Mouse (Mus musculus): ENCODE data around the gene Gbp8. TPM values are rescaled to one million over a fixed set of nuclear protein-coding genes. Genes with fewer than 3 reads are reported as not detected.
"Not testable (repeated sequence)": the region's sequence is repeated elsewhere in the genome, so short reads cannot be mapped to it uniquely, and the experiment has no call there.

Gbp8 gene
- under 1 TPM; 0.40 to 0.52 TPM for total RNA-seq (2021)
- polyA plus RNA-seq (2012; rRNA removed): 0.20 and 0.24 TPM in 2 replicates
- long read RNA-seq: 0 reads

DNA sequence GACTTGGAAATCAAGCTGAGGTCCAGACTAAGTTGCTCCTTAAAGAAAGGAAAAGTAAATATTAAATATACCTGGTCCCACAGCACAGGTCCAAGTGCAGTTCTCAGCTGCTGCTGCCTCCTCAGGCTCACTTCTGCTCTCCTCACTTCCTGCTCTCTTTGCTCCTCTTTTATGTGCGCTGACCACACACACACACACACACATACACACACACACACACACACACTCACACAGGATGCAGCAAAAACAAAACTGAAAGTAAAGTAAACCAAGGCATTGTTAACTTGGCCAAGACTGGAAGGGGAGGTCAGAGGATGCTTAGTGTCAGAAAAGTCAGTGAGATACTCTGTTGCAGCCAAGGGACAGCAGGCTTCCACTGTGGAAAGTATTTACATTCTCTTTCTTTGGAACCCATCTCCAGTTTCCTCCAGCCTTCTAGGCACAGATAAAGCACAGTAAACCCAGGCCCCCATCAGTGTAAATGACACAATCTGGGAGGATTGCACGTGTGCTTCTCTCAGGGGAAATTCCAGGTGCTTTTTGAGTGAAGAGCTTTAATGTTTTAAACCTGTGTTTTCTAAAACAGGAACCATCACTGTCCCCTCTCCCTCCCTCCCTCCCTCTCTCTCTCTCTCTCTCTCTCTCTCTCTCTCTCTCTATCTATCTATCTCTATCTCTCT lies at the start of gene Gbp8, which contains the start of the genes Gbp9 and Gbp4:
TSS of gene Gbp8 (minus strand) at position 132 of the 680 bp plus-strand sequence.
TSS of gene Gbp9 (minus strand) at position 131 of the 680 bp plus-strand sequence.
TSS of gene Gbp4 (minus strand) at position 178 of the 680 bp plus-strand sequence.
- DNase-seq: peak; percentile 20

DNA sequence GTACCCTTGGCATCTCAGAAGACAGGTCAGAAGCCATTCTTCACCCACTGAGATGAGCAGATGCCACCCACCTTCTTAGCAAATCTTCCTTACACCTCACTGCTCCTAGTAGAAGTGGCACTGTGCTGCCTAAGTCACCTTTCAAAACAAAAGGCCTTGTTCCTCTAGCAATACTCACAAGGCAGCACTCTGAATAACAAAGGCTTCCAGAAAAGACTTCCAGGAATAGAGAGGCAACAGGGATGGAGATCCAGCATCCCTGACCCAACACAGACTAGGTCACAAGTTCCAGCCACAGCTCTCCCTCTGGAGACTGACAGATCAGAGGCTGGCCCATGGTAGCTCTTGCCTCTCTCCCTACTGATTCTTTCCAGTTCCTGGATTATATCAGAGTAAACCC lies 42.1 kb upstream of the Gbp8 start:
- DNase-seq: no peak

DNA sequence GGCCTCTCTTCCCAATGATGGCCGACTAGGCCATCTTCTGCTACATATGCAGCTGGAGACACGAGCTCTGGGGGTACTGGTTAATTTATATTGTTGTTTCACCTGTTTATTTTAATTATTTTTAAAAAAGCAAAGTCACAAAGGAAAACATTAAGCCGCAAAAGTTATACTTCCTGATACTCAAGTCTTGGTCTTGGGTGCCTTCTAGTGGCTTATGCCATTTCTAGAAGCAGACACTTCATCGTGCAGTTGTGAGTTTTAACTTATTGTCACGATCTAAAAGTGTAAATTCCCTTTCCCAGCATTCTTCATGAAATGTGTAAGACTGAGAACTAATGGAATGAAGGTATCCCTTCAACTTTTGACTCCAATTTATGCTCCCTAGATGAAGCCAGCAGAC lies 17.2 kb upstream of the Gbp8 start:
- no peak for DNase-seq

DNA sequence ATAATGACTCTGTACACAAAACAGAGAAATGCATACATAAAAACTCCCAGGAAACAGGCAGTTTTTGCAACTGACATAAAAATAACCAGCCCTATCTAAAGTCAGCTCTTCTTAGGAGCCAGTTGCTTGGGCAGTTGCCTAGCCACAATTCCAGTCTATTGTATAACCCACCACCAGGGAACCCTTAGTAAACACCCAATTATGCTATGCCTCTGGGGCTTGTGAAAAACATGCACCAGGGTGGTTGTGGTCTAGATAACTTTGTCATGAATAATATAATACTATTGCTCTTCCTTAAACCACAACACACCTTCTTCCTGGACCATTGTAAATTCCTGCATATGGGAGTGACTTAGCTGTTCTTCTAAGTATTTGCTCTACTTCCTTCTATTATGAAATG lies 14.7 kb upstream of the Gbp8 start:
- DNase-seq: no peak

DNA sequence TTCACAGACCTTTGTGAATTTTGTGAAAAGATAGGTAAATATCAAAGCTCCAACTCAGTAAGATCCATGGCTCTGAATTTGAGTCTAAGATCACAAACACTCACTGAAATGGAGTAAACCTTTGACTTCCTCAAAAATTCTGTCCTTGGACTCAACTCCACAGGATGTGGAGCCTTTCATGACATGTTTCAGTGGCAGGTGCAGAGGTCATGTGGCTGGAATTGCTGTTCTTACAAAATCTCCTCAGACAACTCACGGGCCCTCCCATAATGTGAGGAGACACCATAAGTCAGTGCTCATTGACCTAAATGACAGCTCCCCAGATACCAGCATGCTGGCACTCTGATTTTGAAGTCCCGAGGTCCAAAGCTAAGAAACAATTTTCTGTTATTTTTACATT lies 8.7 kb upstream of the Gbp8 start:
- DNase-seq: not testable (repeated sequence)

DNA sequence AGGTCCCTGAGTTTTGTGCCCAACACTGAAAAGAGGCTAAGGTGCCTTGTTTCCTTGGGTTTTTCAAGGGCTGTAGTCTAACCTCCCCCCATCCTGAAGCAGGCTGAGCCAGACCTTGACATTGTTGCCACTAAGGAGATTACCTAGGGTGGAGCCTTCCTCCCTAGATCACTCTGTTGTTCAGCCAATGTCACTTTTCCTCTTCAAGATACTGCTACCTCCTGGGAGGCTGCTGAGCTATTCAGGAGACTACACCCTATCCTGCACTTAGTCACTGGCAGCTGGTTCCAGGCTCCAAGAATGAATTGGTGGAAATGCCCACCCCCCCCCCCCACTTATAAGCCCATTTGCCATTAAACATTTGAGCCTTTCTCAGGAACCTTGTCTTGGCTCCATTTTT lies 7.1 kb upstream of the Gbp8 start:
- DNase-seq: peak; percentile 10

DNA sequence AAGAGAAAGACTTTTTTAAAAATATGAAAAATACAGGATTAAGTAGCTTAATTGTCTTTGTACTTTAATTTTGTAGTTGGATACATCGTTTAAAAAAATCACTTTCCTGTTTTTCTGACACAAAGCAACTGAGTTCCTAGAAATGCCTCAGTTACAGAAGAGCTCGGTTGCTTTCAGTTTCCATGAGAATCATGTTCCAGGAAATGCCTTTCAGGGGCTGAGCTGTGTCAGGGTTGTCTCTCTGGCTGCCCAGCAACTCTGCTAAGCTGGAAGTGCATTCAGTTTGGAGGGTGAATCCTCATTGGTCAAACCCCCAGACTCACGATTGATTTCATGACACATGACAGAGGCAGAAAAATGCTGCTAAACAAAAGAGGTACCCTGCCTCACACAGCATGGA lies 6.4 kb upstream of the Gbp8 start:
- DNase-seq: peak; percentile 24

DNA sequence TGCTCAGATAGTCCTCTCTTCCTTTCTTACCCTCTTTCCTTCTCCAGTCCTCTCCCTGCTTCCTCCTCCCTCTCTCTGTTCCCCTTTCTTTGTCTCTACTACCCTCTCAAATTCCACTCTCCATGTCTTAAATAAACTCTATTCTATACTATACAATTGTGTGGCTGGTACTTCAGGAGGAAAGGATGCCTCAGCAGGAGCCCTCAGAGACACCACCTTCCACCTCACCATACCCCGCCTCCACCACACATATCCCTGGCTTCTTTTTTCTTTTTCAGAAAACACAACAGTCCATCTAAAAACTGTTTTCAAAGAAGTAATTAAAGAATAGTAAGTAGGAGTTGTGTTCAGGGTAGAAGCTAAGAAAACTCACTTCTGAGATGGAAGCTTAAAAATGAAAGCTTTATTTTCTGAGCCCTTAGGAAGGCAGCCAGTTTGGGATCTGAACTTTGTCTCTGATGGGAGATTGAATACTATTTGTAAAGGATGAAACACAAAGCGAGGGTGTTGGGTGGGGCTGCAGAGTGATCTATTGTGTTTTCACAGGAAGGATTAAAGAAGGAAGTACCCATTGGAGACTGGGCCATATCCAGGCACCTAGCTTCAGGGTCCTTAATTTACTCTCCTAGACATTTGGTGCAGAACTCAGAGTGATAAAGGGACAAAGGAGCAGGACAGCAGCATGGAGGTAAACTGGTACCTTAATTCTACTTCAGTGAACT lies 910 bp upstream of the Gbp8 start:
- DNase-seq: not testable (repeated sequence)

DNA sequence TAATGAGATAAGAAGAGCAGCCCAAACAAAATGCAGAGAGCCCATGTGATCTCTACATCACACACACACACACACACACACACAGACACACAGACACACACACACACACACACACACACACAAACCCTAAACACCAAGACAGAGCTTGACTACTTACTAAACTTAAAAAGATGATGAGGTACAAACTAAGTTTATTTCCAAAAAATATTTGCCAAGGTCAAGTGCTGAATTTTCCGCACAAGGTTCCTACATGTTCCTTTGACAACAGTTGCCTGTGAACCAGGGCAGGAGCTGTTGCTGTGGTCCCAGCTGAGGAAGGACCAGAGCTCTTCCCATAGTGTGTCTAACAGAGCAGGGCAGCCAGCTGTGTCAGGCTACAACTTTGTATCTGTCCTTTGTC lies 434 bp downstream of the Gbp8 start:
- DNase-seq: no peak

DNA sequence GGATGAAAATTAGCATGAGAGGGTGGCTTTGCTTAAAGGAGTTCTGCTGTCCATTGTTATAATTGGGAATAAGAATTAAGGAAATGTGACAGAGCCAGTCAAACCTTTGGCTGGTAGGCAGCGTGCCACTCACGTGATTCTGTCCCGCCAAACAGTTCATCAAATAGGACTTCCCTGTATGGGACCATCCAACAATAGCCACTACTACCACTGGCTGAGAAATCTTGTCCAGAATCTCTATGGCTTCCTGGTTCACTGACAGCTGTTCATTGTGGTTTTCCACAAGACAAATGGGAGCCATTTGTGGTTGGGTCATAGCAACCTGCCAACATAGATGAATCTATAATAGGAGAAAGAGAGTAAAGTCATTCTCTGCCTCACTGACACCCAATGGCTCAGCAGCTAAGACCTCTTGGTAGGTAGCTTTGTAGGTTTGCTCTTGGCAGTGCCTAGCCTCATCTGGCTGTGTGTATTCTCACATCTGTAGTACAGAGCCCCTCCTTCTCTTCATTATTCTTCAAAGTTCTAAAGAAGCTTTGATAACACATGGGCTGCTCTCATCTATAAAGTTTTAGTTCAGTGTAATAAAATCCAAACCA lies 2.5 kb downstream of the Gbp8 start:
- not testable (repeated sequence) for DNase-seq

DNA sequence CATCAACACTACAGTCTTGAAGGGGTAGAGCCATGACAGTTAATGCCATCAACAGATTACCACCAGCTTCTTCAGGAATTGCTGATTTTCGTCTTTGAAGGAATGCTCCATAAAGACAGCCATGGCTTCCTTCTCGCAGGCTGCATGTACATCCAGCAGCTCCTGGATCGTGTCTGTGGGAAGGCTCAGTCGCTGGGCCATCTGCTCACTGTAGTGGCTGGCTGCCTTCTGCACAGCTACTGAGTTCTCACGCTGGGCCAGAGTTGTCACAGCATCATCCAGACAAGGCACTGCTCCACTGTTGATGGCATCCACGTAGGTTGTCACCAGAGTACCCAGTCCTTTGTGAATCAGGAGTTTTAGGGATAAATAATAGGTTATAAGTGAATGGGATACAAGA lies 17.6 kb downstream of the Gbp8 start:
- not testable (repeated sequence) for DNase-seq

DNA sequence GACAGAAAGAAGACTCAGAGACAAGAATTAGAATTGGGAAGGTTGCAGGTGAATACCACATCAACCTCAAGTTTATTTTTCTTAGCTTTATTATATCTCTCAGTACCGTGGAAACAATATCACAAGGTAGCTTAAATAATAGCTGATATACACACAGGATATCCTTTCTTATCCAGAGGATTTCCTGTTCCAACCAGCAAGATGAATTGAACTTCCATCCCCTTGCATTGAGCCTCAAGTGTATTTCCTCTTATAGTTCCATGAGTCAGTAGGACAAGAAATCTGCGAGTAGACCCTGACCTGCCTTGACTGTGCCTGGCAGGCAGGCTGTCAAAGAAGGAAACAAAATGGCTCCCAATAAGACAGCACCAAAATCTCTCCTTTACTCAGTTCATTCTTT lies 23.6 kb downstream of the Gbp8 start:
- no peak for DNase-seq

DNA sequence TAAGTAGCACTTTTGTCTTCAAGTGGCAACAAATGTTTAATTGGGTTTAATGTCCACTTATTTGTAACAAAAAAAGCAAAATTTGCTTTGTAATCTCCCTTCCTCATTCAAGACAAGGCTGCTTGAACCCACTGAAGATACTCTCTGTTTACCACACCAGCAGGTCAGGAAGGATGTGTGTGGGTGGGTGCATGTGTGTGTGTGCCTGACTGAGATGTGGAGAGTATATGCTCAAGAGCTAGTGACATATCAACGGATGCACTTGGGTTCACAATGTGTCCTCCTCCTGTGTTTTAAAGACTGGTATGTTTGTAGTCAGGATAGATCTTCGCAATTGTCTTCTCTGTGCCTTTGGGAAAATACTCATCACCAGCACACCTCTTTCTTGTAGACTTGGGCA lies 24.6 kb downstream of the Gbp8 start:
- DNase-seq: no peak

DNA sequence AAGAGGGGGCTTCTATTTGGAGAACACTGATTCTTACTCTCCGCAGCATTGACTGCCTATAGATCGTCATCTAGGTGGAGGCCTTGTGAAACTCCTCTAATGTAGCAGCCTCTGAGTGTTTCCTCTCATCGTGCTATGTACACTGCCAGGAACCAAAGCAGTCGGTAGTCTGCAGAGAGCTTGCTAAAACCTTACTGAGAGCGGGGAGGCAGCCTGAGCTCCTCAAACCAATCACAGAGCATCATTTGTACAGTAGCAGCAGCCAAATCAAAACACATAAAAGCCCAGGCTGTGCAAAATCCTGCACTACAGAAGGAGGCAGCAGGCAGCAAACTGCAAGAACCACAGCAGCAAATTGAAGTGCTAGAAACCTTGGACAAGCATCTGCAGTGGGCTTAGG lies 25.7 kb downstream of the Gbp8 start:
- no peak for DNase-seq

DNA sequence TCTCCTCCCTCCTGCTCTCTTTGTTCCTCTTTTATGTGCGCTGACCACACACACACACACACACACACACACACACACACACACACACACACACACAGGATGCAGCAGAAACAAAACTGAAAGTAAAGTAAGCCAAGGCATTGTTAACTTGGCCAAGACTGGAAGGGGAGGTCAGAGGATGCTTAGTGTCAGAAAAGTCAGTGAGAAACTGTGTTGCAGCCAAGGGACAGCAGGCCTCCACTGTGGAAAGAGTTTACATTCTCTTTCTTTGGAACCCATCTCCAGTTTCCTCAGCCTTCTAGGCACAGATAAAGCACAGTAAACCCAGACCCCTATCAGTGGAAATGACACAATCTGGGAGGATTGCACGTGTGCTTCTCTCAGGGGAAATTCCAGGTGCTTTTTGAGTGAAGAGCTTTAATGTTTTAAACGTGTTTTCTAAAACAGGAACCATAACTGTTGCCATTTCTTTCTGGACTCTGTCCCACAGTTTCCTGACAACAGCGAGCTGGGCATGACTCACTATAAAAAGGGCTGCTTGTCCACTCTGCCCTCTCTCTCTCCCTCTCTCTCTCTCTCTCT lies 29.0 kb downstream of the Gbp8 start:
- peak; percentile 68 for DNase-seq

DNA sequence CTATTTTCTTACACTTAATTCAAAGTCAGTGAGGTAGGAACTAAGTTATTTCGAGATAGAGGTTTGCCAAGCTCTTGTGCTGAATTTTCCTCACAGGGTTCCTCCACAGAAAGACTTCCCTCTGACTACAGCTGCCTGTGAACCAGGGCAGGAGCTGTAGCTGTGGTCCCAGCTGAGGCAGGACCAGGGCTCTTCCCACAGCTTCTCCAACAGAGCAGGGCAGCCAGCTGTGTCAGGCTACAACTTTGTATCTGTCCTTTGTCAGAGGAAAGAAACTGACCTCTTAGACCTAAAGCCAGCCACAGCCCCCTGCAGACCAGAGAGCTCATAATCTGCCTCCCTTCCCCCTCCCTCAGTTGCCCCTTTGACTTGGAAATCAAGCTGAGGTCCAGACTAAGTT lies 29.6 kb downstream of the Gbp8 start:
- not testable (repeated sequence) for DNase-seq

DNA sequence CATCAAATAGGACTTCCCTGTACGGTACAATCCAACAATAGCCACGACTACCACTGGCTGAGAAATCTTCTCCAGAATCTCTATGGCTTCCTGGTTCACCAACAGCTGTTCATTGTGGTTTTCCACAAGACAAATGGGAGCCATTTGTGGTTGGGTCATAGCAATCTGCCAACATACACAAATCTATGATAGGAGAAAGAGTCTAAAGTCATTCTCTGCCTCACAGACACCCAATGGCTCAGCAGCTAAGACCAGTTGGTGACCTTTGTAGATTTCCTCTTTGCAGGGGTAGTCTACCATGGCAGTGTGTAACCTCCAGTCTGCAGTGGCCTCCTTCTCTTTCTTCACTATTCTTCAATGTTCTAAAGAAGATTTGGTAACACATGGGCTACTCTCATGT lies 33.7 kb downstream of the Gbp8 start:
- not testable (repeated sequence) for DNase-seq

DNA sequence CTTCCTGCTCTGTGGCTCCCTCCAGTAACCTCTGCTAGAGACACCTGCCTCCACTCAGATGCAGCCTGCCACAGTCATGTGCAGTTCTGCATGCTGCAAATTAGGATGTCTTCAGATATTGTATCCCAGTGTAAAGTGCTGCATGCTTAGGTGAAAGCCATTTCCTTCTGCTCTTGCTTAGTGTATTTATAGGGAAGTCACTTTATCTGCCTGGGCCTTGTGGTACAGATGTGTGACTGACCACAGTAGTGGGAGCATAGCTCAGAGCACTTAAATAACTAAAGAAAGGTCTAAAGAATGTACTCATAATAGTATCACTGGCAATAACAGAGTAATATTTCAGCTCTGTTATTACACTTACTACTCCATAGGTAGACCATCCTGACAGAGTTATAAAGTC lies 57.4 kb downstream of the Gbp8 start:
- DNase-seq: no peak

DNA sequence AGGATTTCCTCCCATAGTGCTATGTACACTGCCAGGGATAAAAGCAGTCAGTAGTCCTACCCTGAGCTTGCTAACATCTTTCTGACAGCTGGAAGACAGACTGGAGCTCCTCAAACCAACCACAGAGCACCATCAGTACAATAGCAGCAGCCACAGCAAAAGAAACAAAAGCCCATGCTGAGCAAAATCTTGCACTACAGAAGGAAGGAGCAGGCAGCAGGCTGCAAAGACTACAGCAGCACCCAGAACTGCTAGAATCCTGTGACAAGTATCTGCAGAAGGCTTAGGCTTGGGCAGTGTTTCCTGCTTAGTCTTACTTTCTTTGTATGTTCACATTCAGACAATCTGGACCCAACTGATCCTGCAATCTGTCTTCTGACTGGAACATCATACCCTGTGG lies 71.0 kb downstream of the Gbp8 start:
- not testable (repeated sequence) for DNase-seq

DNA sequence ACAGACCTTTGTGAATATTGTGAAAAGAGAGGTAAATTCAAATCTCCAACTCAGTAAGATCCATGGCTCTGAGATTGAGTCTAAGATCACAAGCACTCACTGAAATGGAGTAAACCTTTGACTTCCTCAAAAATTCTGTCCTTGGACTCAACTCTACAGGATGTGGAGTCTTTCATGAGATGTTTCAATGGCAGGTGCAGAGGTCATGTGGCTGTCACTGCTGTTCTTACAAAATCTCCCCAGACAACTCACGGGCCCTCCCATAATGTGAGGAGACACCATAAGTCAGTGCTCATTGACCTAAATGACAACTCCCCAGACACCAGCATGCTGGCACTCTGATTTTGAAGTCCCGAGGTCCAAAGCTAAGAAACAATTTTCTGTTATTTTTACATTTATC lies 74.9 kb downstream of the Gbp8 start:
- DNase-seq: not testable (repeated sequence)

DNA sequence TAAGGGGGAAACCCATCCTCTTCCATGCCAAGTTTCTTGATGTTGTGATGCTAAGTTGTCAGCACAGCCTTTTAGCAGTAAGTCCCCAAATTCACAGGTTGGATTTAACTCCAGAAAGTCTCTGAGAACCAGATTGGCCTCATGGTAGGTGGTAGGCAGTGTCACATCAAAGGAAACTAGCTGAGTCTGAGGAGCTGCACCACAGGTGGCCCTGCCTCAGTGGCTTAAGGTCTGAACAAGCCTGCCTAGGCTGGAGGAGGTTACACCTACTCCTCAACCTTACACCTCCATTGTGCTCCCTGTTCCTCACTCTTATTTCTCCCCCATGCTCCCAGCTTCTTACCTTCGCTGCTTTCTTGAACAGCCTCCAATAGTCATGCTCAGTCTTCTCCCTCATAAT lies 76.0 kb downstream of the Gbp8 start:
- no peak for DNase-seq

DNA sequence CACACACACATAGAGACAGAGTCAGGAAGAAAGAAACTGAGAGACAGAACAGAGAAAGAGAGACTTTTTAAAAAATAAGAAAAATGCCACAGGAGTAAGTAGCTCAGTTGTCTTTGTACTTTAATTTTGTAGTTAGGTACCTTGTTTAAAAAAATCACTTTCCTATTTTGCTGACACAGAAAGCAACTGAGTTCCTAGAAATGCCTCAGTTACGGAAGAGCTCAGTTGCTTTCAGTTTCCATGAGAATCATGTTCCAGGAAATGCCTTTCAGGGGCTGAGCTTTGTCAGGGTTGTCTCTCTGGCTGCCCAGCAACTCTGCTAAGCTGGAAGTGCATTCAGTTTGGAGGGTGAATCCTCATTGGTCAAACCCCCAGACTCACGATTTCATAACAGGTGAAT lies 76.9 kb downstream of the Gbp8 start:
- DNase-seq: not testable (repeated sequence)

DNA sequence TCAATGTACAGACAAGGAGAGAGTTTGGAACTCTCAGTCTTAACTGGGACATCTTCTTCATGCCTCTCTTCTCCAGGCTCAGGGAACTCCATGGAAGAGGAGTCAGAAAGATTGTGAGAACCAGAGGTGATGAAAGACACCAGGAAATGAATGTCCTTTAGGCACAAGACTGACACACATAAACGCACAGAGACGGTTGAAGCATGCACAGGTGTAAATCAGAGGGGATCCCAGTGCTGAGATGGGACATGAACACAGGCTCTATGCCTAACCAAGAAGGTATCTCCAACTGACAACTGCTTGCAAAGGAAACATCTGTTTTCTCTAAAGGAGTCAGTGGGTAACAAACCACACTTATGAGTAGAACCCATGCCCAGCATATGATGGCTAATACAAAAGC lies 79.1 kb downstream of the Gbp8 start:
- no peak for DNase-seq
